Mouse (Mus musculus): ENCODE data around the gene Clk3.

The Clk3 gene

DNA sequence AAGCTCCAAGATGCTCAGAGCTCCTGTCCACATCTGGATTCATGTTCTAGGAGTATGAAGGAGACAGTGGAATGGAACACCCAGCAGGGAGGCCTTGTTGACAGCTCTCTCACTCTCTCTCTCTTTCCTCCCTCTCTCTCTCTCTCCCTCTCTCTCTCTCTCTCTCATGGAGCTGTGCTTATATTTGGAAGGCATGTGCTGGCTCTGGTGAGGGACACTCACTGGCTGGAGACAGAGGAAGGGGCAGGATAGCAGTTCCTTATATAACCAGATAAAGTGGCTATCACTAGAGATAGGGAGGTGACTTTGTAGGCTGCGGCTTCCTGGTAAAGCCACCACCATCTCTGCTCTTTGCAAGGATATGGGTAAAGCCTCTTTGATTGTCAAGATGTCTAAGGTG is 4.6 kb upstream of the Clk3 start:
- DNase-seq, result no peak

DNA sequence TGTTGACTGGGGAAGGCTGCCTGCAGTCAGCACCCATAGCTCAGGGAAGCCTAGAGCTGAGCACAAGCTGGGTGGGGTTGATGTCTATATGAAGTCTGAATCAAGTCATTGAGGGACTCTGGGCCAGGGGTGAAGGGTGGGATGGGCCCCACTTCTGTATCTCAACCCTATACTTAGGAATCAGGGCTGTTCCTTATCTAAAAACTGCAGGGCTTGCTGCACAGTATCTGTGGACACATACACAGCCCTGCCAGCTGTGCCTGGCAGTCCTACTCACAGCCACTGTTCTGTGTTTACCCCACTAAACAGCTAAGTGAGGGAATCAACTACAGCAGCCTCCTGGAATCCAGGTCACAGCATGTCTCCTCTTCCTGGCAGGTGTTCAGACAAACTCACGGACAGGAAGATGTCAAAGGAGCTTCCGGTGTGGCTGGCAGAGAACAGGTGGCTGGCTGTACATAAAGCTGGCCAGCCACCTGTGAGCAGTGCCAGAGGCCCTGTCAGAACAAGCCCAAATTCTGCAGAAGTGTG is 3.9 kb upstream of the Clk3 start:
- DNase-seq, result no peak

DNA sequence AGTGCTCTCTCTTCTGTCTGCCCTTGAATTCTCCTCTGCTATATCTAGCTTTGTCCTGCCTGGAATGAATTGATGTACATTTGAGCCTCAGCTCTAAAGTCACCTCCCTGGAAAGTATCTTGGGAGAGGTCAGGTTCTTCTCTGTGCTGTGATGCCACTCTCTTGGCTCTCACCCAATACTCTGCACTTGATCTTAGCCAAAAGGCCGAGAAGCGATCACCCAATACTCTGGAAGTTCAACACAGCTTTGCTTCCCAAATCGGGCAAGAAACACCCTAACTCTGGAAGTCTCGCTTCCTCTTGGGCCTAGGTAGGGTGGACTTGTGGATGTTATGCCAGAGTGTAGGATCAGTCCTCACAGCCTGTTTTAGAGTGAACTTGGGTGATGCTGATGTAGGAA is 1.6 kb upstream of the Clk3 start:
- DNase-seq, result peak; percentile 14

DNA sequence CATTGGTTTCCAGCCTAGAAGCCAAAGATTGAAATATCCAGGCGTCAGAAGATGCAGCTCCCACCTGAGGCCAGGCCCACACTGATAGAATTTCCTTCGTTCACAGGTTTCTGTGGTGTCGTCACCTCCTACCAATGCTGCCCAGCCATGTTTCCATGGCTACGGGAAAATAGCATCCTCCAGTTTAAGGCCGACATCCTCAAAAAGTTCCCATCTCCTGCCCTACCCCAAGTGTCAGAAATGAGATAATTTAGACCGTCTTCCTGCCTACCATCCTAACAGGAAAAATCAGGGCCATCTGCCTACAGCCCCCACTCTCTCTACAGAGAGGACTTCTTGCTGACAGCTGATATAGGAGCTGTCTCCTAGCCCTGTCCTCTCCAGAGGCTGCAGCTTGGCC is 771 bp upstream of the Clk3 start:
- no peak for DNase-seq

DNA sequence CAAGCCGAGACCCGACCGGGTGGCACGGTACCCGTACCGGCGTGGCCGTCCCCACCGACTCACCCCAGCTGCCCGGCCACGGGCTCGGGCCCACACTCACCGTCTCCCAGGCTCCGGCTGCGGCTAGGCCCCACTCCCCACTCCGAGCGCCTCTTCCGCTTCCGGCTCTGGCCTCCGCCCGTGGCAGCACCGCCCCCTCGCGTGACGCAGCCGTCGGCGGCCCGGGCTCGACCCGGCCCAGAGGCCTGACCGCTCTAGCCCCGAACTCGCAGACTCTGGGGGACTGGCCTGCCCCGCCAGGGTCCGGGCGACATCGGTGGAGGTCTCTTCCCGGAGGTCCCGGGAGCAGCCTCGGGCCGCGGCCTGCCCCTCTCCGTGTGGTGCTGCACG is 691 bp downstream of the Clk3 start:
- DNase-seq, result peak; percentile 95

DNA sequence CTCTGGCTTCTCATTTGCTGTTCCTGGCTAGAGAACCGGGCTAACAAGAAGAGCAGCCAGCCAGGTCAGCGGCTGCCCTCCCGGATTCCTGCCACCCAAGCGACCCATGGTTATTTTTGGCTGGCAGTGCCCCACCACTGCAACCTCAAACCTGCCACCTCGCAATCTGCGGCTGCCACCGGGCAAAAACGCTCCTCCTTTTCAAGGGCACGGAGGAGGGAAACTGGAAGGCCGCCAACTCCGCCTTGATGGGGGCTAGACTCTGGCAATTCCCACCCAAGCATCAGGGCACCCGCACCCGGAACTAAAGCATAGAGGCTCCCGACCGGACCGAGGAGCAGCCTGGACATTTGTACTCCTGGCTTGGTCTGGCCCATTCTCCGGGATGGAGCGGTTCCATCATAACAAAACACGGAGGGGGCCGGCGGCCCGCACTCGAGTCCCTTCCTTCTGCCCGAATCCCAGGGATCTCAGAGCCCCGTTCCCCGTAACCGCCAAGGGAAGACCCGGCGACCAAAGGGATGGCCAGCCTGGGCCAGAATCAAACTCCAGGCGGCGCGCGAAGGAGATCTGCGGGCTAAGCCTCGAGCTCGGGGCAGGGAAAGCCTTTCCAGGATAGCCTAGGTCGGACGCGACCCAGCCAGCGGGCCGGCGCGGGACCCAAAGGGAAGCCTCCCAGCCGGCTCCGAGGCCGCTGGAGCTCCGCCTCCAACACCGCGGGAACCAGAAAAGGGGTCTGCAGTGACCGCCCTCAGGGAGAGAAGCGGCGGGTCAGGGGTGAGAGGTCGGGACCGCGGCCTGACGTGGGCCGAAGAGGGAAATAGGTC is 1.3 kb downstream of the Clk3 start:
- peak; percentile 88 for DNase-seq

DNA sequence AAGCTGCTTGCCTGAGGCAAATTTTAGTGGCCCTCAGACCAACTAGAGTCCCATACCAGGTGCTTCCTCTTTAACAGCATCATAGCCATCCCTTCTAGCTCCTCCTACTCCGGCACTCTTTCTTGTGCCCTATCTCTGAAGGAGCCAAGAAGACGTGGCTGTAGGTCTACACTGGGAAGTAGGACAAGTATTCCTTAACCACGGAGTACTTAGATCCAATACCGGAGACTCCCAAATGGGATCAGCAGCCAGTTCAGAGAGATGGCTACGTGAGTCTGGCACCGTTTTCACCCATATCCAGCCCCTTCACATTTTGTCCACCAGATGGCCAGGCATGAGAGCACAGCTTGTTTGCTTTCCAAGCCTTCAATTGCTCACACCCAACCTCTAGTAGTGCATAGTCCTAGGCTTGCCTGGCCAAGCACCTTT is 3.1 kb downstream of the Clk3 start:
- DNase-seq, result peak; percentile 72

DNA sequence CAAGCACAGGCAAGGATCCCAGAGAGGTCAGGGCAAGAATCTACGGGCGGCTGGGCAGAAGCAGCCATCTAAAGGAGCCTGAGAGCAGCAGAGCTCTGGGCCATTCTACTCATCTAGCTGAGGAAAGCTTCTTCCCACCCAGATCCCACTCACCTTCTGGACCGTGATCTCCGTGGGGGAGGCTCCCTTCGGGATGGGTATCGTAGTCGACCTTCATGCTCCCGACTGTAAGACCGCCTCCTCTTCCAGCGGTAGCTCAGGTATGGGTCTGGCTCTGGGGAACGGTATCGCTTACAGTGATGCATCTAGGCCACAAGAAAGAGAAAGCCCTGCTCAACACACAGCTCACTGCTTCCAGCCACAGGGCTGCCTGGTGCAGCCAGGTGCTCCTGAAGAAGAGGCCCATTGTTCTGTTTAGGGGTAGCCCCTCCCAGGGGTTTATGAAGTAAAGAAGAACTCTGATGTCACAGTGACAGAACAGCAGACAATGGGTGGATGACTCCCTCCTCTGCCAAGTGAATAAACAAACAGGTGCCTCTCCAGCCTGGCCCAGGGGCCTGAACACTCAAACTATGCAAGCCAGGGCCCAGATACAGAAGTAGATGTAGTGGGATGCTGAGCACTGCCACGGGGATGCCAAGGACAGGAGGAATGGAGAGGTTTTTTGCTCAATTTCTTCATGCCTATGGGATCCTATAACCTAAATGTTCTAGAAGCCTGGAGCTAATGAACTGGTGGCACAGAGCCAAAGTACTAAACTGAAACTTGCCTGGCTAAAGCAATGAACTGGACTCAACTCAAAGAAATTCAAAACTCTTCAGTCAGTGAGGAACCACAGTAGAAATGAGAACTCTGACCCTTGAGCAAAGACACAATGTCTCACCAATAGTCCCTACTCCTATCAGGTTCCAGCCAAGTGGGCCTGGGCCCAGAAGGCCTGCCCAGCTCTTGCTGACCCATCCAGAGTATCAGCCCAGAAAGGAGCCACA is 3.8 kb downstream of the Clk3 start:
- DNase-seq, result peak; percentile 84

DNA sequence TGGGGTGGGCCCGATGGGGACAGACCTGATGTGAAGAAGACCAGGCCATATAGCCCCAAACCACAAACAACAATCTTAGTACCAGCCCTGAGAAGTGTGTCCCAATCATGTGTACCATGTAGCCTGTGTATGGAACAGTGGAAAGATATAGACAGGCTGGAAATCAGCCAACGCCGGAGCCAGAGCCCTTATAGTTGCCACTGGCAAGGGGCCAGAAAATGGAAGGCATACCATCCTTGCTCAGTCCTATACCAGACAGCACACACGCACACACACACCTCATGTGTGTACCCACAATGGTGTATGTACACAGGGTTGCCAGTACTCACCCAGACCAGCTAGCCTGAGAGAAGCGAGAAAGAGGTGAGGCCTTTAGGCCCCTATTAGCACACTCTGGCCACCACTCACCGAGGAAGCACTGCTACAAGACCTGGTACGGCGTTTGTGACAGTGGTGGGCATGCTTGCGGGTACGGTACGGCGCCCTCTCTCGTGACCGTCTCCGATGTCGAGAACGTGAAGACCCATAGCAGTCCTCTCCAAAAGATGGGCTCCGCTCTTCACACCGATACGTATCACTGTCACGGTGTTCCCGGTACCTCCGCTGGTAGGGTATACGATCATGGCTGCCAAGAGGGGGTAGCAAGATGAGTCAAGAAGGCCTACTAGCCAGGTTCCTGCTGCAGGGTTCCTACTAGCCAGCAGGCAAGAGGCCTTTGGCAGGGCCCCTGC is 5.1 kb downstream of the Clk3 start:
- no peak for DNase-seq

DNA sequence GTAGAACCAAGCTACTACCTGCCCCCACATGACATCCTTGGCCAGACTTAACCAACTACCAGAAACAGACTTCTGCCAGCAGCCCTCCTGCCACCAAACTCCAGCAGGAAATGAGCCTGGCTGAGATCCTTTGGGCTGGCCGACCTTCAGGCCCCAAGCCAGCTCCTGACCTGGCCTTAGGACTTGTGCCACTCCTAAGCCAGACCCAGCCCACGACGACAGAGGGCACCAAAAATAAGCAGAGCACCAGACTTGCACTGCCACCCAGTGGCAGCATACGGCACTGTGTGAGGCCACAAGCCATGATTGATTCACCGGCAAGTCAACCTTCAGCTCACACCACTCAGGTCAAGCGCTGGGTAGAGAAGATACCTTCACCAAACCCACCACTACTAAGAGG is 6.4 kb downstream of the Clk3 start:
- peak; percentile 94 for DNase-seq

DNA sequence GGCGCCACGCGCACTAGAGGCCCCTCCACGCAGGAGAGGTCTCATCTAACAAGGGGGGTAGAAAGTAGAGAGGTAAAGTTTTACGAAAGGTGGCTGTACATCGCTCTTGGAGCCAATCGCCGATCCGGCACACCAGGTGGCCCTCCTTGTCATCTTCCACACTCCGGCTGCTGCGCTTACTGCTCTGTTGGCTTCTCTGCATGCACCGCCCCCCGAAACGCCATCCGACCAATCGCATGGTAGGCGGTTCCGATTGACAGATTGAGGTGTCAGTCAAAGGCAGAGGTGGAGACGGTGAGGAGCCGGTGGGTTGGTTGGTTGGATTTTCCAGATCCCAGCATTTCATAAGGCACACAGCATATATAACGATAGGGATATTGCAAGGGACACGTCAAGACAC is 7.1 kb downstream of the Clk3 start:
- no peak for DNase-seq

DNA sequence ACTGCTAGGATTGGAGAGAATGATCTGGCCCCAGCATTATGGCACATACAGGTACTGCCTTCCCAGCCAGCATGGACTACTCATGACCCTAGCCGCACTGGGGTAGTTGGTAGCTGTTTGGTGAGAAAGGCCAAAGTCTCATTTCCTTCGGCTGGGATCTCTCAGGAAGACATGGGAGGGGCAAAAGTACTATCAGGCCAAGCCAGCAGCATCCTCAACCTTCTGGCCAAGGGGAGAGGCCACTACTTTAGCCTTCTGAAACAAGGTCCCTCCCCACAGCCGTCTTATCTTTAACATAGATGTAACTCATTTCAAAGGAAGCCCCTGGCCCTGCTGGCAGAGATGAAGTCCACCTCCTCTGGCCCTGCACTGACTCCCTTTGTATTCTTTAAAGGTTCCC is 8.1 kb downstream of the Clk3 start:
- no peak for DNase-seq

DNA sequence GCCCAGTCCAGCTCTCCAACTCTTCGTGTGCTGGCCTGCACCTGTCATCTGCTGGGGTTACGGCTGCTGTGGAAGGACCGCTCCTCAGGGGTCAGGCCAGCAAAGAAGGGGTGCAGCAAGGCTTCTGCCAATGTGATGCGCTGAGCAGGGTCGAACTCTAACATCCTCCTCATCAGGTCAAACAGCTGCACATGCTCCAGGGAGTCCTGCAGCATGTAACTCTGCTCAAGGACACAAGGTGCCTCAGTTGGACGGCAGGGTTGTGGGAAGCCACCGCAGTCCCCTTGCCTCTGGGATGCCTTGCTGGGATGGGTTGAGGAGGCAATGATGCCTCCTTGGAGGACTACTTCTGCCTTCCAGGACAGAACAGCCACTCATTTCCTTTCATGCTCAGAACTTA is 14.8 kb downstream of the Clk3 start:
- no peak for DNase-seq

DNA sequence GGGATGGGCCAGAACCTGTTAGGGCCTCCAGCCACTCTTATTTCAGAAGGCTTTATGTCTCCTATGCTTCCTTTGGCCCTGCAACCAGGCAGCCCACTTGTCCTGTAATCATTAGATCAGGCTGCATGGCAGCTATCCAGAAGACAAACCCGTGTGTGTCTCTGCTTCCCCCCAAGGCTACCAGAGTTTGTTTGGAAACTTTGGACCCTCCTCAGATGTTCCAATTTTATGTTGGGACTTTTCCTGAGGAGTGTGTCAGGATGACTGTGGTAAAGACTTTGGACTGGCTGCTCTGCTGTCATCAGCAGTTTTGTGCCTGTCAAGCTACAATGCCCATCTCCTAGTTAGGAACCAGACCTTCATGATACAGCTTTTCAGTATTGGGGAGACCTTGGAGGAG is 16.8 kb downstream of the Clk3 start:
- peak; percentile 87 for DNase-seq

DNA sequence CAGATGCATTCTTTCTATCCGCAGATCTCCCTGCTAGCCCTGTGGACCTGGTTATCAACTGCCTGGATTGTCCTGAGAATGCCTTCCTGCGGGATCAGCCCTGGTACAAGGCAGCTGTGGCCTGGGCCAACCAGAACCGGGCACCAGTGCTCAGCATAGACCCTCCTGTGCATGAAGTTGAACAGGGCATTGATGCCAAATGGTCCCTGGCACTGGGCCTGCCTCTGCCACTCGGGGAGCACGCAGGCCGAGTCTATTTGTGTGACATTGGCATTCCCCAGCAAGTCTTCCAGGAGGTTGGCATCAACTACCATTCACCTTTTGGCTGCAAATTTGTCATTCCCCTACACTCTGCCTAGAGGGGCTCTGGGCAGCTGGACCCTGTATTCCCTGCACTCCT is 17.5 kb downstream of the Clk3 start:
- DNase-seq, result peak; percentile 63

DNA sequence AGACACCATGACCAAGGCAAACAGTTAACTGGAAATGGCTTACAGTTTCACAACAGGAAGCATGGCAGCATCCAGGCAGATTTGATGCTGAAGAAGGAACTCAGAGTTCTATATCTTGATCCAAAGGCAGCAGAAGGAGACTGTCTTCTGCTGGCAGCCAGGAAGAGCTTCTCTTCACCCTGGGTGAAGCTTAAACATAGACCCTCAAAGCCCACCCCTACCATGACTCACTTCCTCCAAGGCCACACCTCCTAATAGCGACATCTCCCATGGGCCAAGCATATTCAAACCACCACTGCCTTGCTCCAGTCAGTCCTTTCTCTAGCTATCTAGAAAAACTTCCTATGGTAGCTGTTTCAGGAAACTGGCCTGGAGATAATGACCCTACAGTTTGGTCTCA is 18.6 kb downstream of the Clk3 start:
- no peak for DNase-seq

DNA sequence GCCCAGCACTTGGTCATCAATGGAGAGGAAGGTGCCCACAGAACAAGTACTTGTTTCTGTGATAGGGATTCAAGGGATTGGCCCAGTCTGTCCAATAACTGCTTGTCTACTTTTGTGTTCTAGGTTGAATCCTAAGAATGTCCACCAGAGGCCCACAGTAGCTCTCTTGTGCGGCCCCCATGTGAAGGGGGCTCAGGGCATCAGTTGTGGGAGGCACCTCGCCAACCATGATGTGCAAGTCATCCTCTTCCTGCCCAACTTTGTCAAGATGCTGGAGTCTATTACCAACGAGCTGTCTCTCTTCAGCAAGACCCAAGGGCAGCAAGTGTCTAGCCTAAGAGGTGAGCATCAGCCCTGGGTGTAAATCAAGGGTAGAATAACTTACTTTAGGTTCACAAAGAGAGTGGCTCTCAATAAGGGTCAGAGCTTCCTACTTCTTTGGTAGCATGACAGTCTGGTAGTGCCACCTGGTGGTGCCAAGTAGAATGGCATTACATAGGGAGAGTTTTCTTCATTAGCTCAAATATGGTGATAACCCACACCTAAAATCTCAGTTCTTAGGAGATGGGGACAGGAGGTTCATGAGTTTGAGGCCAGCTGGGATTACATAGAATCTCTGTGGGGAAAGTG is 21.1 kb downstream of the Clk3 start:
- DNase-seq, result peak; percentile 63

DNA sequence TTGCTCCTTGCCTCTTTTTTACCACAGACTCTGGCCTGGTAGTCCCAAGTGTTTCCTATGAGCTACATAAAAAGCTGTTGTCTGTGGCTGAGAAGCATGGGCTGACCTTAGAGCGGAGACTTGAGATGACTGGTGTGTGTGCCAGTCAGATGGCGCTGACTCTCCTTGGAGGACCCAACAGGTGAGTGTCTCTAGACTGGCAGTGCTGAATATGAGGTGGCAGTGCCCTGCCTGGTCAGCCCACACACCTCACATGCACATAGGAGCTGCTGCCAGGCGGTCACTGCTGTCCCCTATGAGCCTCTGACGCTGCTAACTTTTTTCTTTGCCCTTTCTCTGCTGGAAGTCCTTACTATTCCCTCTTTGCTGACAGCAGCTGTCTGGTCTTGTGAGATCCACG is 25.8 kb downstream of the Clk3 start:
- no peak for DNase-seq

DNA sequence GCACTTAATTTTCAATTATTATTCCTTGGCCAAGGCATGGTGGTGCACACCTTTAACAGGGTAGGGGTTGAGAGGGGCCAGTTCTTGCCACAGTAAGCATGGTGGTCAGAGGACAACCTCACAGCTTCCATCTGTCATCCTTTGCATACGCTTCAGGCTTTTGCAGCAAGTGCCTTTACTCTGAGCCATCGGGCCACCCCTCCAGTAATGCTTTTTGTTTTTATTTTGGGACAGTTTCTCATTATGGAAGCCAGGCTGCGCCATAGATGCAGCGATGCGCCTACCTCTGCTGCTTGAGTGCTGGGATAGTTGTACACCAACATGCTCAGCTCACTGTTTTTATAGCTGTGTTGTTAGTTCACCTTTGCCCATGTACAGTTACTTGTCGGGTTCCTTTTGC is 32.1 kb downstream of the Clk3 start:
- no peak for DNase-seq

DNA sequence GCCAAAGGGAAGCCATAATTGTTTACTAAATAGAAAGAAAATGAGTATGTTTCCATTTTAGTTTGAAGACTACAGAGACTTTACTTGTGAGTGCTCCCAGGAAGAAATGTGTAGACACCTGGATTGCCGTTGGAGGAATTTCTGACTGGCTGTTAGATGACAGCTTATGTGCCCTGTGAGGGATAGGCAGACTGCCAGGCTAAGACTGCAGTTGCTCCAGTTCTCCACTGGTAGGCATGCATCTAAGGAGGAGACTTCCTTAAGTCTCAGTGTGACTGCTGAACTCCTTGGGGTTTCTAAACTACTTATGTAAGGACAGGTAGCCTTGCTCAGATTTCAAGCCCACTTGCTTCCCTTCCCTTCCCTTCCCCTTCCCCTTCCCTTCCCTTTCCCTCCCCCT is 37.3 kb downstream of the Clk3 start:
- no peak for DNase-seq

DNA sequence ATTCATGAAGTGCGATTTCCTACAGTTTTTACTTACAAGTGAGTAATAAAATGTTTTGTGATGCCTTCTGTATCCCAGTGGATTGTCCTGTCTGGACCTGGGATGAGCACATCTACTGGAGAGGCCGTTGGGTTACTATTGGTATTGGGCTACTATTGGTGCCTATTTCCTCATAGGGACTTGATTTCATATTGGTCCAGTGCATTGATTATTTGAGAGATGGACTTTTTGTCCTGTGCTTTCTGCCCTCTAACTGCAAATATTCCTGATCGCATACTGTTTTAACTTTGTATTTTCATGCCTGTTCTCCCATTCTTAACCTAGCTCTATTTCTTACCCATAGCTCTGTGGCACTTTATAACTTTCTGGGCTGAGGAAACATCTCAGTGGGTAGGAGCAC is 41.0 kb downstream of the Clk3 start:
- DNase-seq, result no peak

DNA sequence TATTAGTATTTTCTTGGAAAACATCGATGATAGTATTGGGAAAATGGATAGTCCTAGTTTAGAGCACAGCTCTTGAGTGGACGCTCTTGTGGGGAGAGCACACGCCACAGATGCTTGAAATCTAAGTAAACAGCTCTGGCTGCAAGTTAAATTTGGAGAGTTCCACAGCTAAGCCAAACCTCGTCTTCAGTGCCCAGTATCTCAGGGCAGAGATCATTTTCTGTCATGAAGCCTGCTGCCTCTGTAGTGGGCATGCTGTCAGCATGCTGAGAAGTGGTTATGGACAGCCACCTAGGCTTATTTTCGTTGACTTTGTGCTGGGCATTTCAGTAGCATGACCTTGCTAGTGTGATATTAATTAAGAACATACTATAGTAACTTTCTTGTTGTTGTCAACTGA is 41.9 kb downstream of the Clk3 start:
- no peak for DNase-seq

DNA sequence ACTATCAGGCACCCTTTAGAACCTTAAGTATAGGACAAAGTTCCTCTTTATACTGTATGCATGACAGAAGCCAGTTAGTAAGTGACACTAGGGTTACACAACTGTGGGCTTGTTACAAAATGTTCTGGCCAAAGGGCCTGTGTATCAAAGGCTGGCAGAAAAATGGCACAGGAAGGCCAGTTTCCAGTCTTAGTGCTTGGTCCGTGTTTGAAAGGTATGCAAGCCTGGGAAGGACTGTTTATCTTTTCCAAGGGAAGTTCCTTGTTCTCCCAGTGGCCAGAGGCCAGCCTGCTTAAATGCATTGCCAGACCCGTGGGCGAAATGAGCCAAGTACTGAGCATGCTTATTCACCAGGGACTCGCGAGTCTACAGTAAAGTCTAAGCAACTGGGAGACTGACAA is 42.3 kb downstream of the Clk3 start:
- DNase-seq, result peak; percentile 89
